Mouse (Mus musculus): Measurements from ENCODE around the gene Ano8.

Ano8 gene

GRCm38 (mm10) chr8:71498816-71499690 is 13.3 kb upstream of the Ano8 start:
- in situ Hi-C loops (cut with MseI, MboI), result no loop called here

GRCm38 (mm10) chr8:71497881-71498501 is 12.2 kb upstream of the Ano8 start:
- in situ Hi-C loops (cut with MseI, MboI), result no loop called here

GRCm38 (mm10) chr8:71497077-71497645 is 11.4 kb upstream of the Ano8 start:
- in situ Hi-C loops (cut with MseI, MboI), result no loop called here

- in situ Hi-C loops (cut with MseI, MboI), result no loop called here
Observed at GRCm38 (mm10) chr8:71496481-71496880, 10.7 kb upstream of the Ano8 start.

- in situ Hi-C loops (cut with MseI, MboI), result no loop called here
Observed at GRCm38 (mm10) chr8:71495811-71496210, 10.0 kb upstream of the Ano8 start.

GRCm38 (mm10) chr8:71495039-71495438 is 9.3 kb upstream of the Ano8 start:
- in situ Hi-C loops (cut with MseI, MboI), result no loop called here

- in situ Hi-C loops (cut with MseI, MboI), result no loop called here
Observed at GRCm38 (mm10) chr8:71488454-71488853, 2.7 kb upstream of the Ano8 start.

- in situ Hi-C loops (cut with MseI, MboI), result no loop called here
Observed at GRCm38 (mm10) chr8:71487691-71488445, 2.1 kb upstream of the Ano8 start, which contains the start of gene Gtpbp3. Gene Gtpbp3, plus strand, starts transcription at chr8:71488103.

GRCm38 (mm10) chr8:71486136-71486529 is 370 bp upstream of the Ano8 start:
- in situ Hi-C loops (cut with MseI, MboI), result no loop called here

- in situ Hi-C loops (cut with MseI, MboI), result no loop called here
Observed at GRCm38 (mm10) chr8:71484736-71485135, 1.0 kb downstream of the Ano8 start.

- in situ Hi-C loops (cut with MseI, MboI), result no loop called here
Observed at GRCm38 (mm10) chr8:71483932-71484331, 1.8 kb downstream of the Ano8 start.

- in situ Hi-C loops (cut with MseI, MboI), result no loop called here
Observed at GRCm38 (mm10) chr8:71478943-71479342, 6.8 kb downstream of the Ano8 start.

GRCm38 (mm10) chr8:71477196-71477845 is 8.4 kb downstream of the Ano8 start:
- in situ Hi-C loops (cut with MseI, MboI), result no loop called here

GRCm38 (mm10) chr8:71476099-71476940 is 9.4 kb downstream of the Ano8 start:
- in situ Hi-C loops (cut with MseI, MboI), result no loop called here

GRCm38 (mm10) chr8:71475702-71476075 is 10.1 kb downstream of the Ano8 start:
- in situ Hi-C loops (cut with MseI, MboI), result no loop called here

- in situ Hi-C loops (cut with MseI, MboI), result no loop called here
Observed at GRCm38 (mm10) chr8:71474785-71475701, 10.7 kb downstream of the Ano8 start.

GRCm38 (mm10) chr8:71474344-71474743 is 11.4 kb downstream of the Ano8 start:
- in situ Hi-C loops (cut with MseI, MboI), result no loop called here

GRCm38 (mm10) chr8:71472601-71473386 is 13.0 kb downstream of the Ano8 start:
- in situ Hi-C loops (cut with MseI, MboI), result no loop called here

- in situ Hi-C loops (cut with MseI, MboI), result no loop called here
Observed at GRCm38 (mm10) chr8:71471861-71472260, 13.9 kb downstream of the Ano8 start.
